Mouse (Mus musculus): ENCODE data around the gene Capn8. TPM values are rescaled to one million over a fixed set of nuclear protein-coding genes. Genes with fewer than 3 reads are reported as not detected.
A peak's percentile ranks its signal among the peaks of the same experiment; 100 is the strongest.

Capn8 gene
- polyA plus RNA-seq, 1 experiment from 2014 or later = not detected

- H3K36me3 ChIP-seq (ENCODE audit: control insufficient read depth, insufficient read depth, low read length) = no peaks in the 10 kb centered on the region
- no peak overlapping the region for H3K27ac ChIP-seq (ENCODE audit: low read depth, low read length)
- no peaks in the 10 kb centered on the region for H3K9me3 ChIP-seq (replicated peaks; ENCODE audit: control insufficient read depth, low read length)
- H3K4me1 ChIP-seq (ENCODE audit: control insufficient read depth, insufficient read depth, low read length) = no peaks in the 10 kb centered on the region
- ATAC-seq (replicated peaks; ENCODE audit: insufficient number of reproducible peaks, low FRiP score, low TSS enrichment) = no peak
- H3K9ac ChIP-seq (ENCODE audit: low read depth, low read length) = no peak overlapping the region
- H3K4me3 ChIP-seq (ENCODE audit: low read depth, low read length) = no peak overlapping the region
- H3K4me2 ChIP-seq = no peak overlapping the region
- H3K27me3 ChIP-seq (ENCODE audit: control insufficient read depth, insufficient read depth, low read length) = no peaks in the 10 kb centered on the region
- 80% methylated on average over 16 of the region's 16 CpGs for WGBS (ENCODE audit: insufficient replicate concordance)
Measured at GRCm38 (mm10) chr1:182618200-182618947, 53.6 kb downstream of the Capn8 start.

- no peak overlapping the region for H3K4me3 ChIP-seq (ENCODE audit: low read depth, low read length)
- H3K4me1 ChIP-seq (ENCODE audit: control insufficient read depth, insufficient read depth, low read length) = no peaks in the 10 kb centered on the region
- H3K9ac ChIP-seq (ENCODE audit: low read depth, low read length) = no peak overlapping the region
- H3K27ac ChIP-seq (ENCODE audit: low read depth, low read length) = no peak overlapping the region
- H3K27me3 ChIP-seq (ENCODE audit: control insufficient read depth, insufficient read depth, low read length) = no peaks in the 10 kb centered on the region
- no peaks in the 10 kb centered on the region for H3K36me3 ChIP-seq (ENCODE audit: control insufficient read depth, insufficient read depth, low read length)
- no peaks in the 10 kb centered on the region for H3K9me3 ChIP-seq (replicated peaks; ENCODE audit: control insufficient read depth, low read length)
- no peak for ATAC-seq (replicated peaks; ENCODE audit: insufficient number of reproducible peaks, low FRiP score, low TSS enrichment)
- no peak overlapping the region for H3K4me2 ChIP-seq
- WGBS (ENCODE audit: insufficient replicate concordance) = 62% methylated on average over 4 of the region's 4 CpGs
Measured at GRCm38 (mm10) chr1:182620470-182620869, 55.7 kb downstream of the Capn8 start.

GRCm38 (mm10) chr1:182621256-182621655 lies 56.4 kb downstream of the Capn8 start:
- 76% methylated on average over 8 of the region's 8 CpGs for WGBS (ENCODE audit: insufficient replicate concordance)
- Histone ChIP-seq H3K9ac (ENCODE audit: low read depth, low read length) (no peak overlapping the region), H3K36me3 (ENCODE audit: control insufficient read depth, insufficient read depth, low read length) (no peaks in the 10 kb centered on the region), H3K9me3 (replicated peaks; ENCODE audit: control insufficient read depth, low read length) (no peaks in the 10 kb centered on the region), H3K4me2 (no peak overlapping the region), H3K27me3 (ENCODE audit: control insufficient read depth, insufficient read depth, low read length) (no peaks in the 10 kb centered on the region), H3K4me3 (ENCODE audit: low read depth, low read length) (no peak overlapping the region), H3K4me1 (ENCODE audit: control insufficient read depth, insufficient read depth, low read length) (no peaks in the 10 kb centered on the region), H3K27ac (ENCODE audit: low read depth, low read length) (no peak overlapping the region)
- ATAC-seq (replicated peaks; ENCODE audit: insufficient number of reproducible peaks, low FRiP score, low TSS enrichment) = no peak

GRCm38 (mm10) chr1:182626197-182626596 lies 61.4 kb downstream of the Capn8 start:
- Histone ChIP-seq H3K27me3 (ENCODE audit: control insufficient read depth, insufficient read depth, low read length) (no peaks in the 10 kb centered on the region), H3K4me1 (ENCODE audit: control insufficient read depth, insufficient read depth, low read length) (no peaks in the 10 kb centered on the region), H3K36me3 (ENCODE audit: control insufficient read depth, insufficient read depth, low read length) (no peaks in the 10 kb centered on the region), H3K4me2 (no peak overlapping the region), H3K4me3 (ENCODE audit: low read depth, low read length) (no peak overlapping the region), H3K9ac (ENCODE audit: low read depth, low read length) (no peak overlapping the region), H3K27ac (ENCODE audit: low read depth, low read length) (no peak overlapping the region), H3K9me3 (replicated peaks; ENCODE audit: control insufficient read depth, low read length) (no peaks in the 10 kb centered on the region)
- WGBS (ENCODE audit: insufficient replicate concordance) = 62% methylated on average over 1 of the region's 1 CpGs
- ATAC-seq (replicated peaks; ENCODE audit: insufficient number of reproducible peaks, low FRiP score, low TSS enrichment) = no peak

GRCm38 (mm10) chr1:182629228-182629627 lies 64.4 kb downstream of the Capn8 start:
- Histone ChIP-seq H3K27ac (ENCODE audit: low read depth, low read length) (no peak overlapping the region), H3K27me3 (ENCODE audit: control insufficient read depth, insufficient read depth, low read length) (no peaks in the 10 kb centered on the region), H3K4me3 (ENCODE audit: low read depth, low read length) (no peak overlapping the region), H3K36me3 (ENCODE audit: control insufficient read depth, insufficient read depth, low read length) (no peaks in the 10 kb centered on the region), H3K9me3 (replicated peaks; ENCODE audit: control insufficient read depth, low read length) (no peaks in the 10 kb centered on the region), H3K4me1 (ENCODE audit: control insufficient read depth, insufficient read depth, low read length) (peaks cover 4% of the 10 kb centered on the region; the same call in 1 of the 2 replicates), H3K9ac (ENCODE audit: low read depth, low read length) (no peak overlapping the region), H3K4me2 (no peak overlapping the region)
- WGBS (ENCODE audit: insufficient replicate concordance) = 89% methylated on average over 4 of the region's 4 CpGs
- ATAC-seq (replicated peaks; ENCODE audit: insufficient number of reproducible peaks, low FRiP score, low TSS enrichment) = peak; percentile 42; the same call in 1 of the 2 replicates

- H3K27me3 ChIP-seq (ENCODE audit: control insufficient read depth, insufficient read depth, low read length) = no peaks in the 10 kb centered on the region
- H3K4me1 ChIP-seq (ENCODE audit: control insufficient read depth, insufficient read depth, low read length) = peaks cover 4% of the 10 kb centered on the region; the same call in 1 of the 2 replicates
- H3K36me3 ChIP-seq (ENCODE audit: control insufficient read depth, insufficient read depth, low read length) = no peaks in the 10 kb centered on the region
- H3K4me2 ChIP-seq = no peak overlapping the region
- no peak overlapping the region for H3K4me3 ChIP-seq (ENCODE audit: low read depth, low read length)
- H3K27ac ChIP-seq (ENCODE audit: low read depth, low read length) = no peak overlapping the region
- no peak overlapping the region for H3K9ac ChIP-seq (ENCODE audit: low read depth, low read length)
- H3K9me3 ChIP-seq (replicated peaks; ENCODE audit: control insufficient read depth, low read length) = no peaks in the 10 kb centered on the region
- no peak for ATAC-seq (replicated peaks; ENCODE audit: insufficient number of reproducible peaks, low FRiP score, low TSS enrichment)
- 57% methylated on average over 12 of the region's 12 CpGs for WGBS (ENCODE audit: insufficient replicate concordance)
Measured at GRCm38 (mm10) chr1:182633712-182634294, 69.0 kb downstream of the Capn8 start.

GRCm38 (mm10) chr1:182639016-182639415 lies 74.2 kb downstream of the Capn8 start:
- H3K4me2 ChIP-seq = no peak overlapping the region
- ATAC-seq (replicated peaks; ENCODE audit: insufficient number of reproducible peaks, low FRiP score, low TSS enrichment) = no peak
- H3K27ac ChIP-seq (ENCODE audit: low read depth, low read length) = no peak overlapping the region
- H3K4me3 ChIP-seq (ENCODE audit: low read depth, low read length) = no peak overlapping the region
- H3K27me3 ChIP-seq (ENCODE audit: control insufficient read depth, insufficient read depth, low read length) = no peaks in the 10 kb centered on the region
- no peaks in the 10 kb centered on the region for H3K9me3 ChIP-seq (replicated peaks; ENCODE audit: control insufficient read depth, low read length)
- no peaks in the 10 kb centered on the region for H3K36me3 ChIP-seq (ENCODE audit: control insufficient read depth, insufficient read depth, low read length)
- WGBS (ENCODE audit: insufficient replicate concordance) = 77% methylated on average over 7 of the region's 7 CpGs
- no peak overlapping the region for H3K9ac ChIP-seq (ENCODE audit: low read depth, low read length)
- no peaks in the 10 kb centered on the region for H3K4me1 ChIP-seq (ENCODE audit: control insufficient read depth, insufficient read depth, low read length)

- WGBS (ENCODE audit: insufficient replicate concordance) = 80% methylated on average over 5 of the region's 5 CpGs
- no peaks in the 10 kb centered on the region for H3K4me1 ChIP-seq (ENCODE audit: control insufficient read depth, insufficient read depth, low read length)
- ATAC-seq (replicated peaks; ENCODE audit: insufficient number of reproducible peaks, low FRiP score, low TSS enrichment) = no peak
- H3K36me3 ChIP-seq (ENCODE audit: control insufficient read depth, insufficient read depth, low read length) = no peaks in the 10 kb centered on the region
- no peak overlapping the region for H3K4me2 ChIP-seq
- H3K27ac ChIP-seq (ENCODE audit: low read depth, low read length) = no peak overlapping the region
- H3K27me3 ChIP-seq (ENCODE audit: control insufficient read depth, insufficient read depth, low read length) = no peaks in the 10 kb centered on the region
- no peak overlapping the region for H3K4me3 ChIP-seq (ENCODE audit: low read depth, low read length)
- no peaks in the 10 kb centered on the region for H3K9me3 ChIP-seq (replicated peaks; ENCODE audit: control insufficient read depth, low read length)
- H3K9ac ChIP-seq (ENCODE audit: low read depth, low read length) = no peak overlapping the region
Measured at GRCm38 (mm10) chr1:182639456-182639855, 74.6 kb downstream of the Capn8 start.

GRCm38 (mm10) chr1:182640094-182640493 lies 75.3 kb downstream of the Capn8 start:
- Histone ChIP-seq H3K9me3 (replicated peaks; ENCODE audit: control insufficient read depth, low read length) (no peaks in the 10 kb centered on the region), H3K36me3 (ENCODE audit: control insufficient read depth, insufficient read depth, low read length) (no peaks in the 10 kb centered on the region), H3K27ac (ENCODE audit: low read depth, low read length) (no peak overlapping the region), H3K4me3 (ENCODE audit: low read depth, low read length) (no peak overlapping the region), H3K9ac (ENCODE audit: low read depth, low read length) (no peak overlapping the region), H3K4me2 (no peak overlapping the region), H3K27me3 (ENCODE audit: control insufficient read depth, insufficient read depth, low read length) (no peaks in the 10 kb centered on the region), H3K4me1 (ENCODE audit: control insufficient read depth, insufficient read depth, low read length) (no peaks in the 10 kb centered on the region; the same call in 1 of the 2 replicates)
- ATAC-seq (replicated peaks; ENCODE audit: insufficient number of reproducible peaks, low FRiP score, low TSS enrichment) = no peak
- 50% methylated on average over 4 of the region's 4 CpGs for WGBS (ENCODE audit: insufficient replicate concordance)

Data from heart, embryonic 11.5 days (tissue).